Mouse (Mus musculus) testis, postnatal 10 days (tissue): ENCODE results near the gene A830031A19Rik.

ENCODE experiments used
- DNase-seq: peaks from one replicate; pipeline ENCODE4 v3.0.0; 2021; ENCODE audit warnings: low spot score

A830031A19Rik gene

DNA sequence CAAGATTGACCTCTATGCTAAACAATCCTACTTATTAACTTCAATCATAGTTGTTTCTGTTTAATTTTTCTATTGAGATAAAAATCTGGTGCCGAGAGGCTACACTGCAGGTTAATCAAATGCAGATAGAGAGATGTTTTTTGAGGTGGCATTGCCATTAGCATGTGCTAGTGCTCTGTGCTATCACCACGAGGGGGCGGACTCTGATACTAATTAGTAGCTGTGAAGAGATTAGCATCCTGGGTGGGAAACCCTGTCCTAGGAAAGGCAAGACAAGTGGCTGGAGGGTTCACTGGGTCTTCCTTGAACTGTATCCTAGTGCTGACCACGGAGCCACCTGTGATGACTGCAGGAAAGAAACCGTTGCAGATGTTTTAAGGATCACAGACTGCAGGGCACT lies 66.6 kb downstream of the A830031A19Rik start:
- DNase-seq = no peak

- no peak for DNase-seq
Observed at GRCm38 (mm10) chr11:24005445-24006156, 69.3 kb downstream of the A830031A19Rik start.

DNA sequence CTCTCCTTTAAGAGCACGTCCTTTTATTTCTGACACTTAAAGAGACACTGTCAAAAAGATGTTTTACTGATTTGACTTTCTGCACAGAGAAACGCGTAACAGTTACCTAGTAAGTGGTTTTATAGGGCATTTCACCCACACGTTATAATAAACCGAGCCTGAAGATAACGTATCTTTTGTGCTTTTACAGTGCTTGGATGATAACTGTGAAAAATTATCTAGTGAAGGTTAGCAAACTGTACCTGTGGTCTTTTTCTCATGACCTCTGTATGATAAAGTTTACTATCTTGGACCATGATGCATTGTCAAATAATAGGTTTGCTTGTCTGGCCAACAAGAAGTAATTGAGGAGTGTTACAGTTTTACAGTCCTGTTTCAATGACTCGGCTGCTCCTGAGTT lies 74.2 kb downstream of the A830031A19Rik start:
- DNase-seq = no peak
